Mouse (Mus musculus): ENCODE measurements around the gene Runx1.

Gene Runx1

GRCm38 (mm10) chr16:92697737-92698611 is 128.0 kb downstream of the Runx1 start:
- no peak for DNase-seq (ENCODE audit: low spot score in 2 of 2)

DNA sequence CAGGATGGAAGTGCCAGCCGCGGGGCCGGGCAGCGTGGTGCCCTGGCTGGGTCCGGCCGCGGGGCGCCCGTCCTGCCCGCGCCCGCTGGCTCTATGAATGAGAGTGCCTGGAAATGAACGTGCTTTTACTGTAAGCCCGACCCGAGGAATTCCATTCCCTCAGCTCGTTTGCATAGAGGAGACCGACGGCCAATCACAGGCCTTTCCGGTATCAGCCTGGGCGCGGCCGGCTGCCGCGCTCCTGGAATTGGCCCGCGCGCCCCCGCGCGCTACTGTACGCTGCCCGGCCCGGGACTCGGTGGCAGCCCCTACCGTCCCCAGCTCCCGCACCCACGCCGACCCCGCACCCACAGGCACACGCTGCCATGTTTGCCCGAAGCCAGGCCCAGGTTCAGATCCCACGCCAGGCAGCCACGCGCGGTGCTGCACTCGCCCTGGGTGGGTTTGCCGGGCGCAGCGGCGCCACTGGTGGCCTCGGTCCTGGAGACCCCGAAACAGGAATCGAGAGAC is 128.7 kb downstream of the Runx1 start:
- peak; percentile 76 to 83 for DNase-seq (ENCODE audit: low spot score in 2 of 2)

GRCm38 (mm10) chr16:92696411-92697015 is 129.4 kb downstream of the Runx1 start:
- DNase-seq (ENCODE audit: low spot score in 2 of 2), result peak in 1 of 2 experiments; percentile 45

DNA sequence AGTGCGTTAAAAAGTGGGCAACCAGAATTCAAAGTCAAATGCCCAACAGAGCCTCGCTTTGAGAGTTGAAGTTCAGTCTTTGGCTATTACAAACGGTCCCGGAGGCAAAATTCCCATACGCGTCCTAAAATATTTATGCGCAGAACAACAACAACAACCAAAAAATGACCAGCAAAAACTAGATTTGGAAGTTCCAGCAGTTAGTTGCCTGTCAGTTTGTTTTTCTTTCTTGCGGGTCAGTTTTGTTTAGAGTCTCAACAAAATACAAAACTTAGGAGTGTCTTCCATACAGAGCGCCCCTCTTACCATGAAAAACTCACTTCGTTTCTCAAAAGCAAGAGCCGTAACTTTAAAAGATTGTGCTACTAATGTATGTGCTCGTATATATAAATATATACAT is 130.0 kb downstream of the Runx1 start:
- DNase-seq (ENCODE audit: low spot score in 2 of 2), result no peak

DNA sequence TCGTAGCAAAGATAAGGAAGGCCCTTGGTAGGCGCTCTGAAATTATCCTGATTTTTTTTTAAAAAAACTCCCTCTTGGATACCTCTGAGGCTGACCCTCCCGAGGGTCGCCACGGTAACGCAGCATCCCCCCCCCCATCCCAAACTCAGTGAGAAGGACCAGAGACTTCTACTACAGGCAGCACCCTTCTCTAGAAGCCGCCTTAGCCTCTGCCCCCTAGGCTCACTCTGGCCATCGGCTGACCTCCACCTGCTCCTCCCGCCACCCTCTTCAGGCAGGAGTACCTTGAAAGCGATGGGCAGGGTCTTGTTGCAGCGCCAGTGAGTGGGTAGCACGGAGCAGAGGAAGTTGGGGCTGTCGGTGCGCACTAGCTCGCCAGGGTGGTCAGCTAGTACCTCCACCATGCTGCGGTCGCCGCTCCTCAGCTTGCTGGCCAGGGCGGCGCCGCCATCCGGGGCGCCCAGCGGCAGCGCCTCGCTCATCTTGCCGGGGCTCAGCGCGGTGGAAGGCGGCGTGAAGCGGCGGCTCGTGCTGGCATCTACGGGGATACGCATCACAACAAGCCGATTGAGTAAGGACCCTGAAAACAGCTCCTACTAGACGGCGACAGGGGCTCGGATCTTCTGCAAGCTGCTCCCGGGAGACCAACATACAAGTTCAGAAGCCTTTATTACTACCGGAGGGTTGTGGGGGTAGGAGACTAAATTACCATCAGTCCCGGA is 130.6 kb downstream of the Runx1 start:
- no peak for DNase-seq (ENCODE audit: low spot score in 2 of 2)

DNA sequence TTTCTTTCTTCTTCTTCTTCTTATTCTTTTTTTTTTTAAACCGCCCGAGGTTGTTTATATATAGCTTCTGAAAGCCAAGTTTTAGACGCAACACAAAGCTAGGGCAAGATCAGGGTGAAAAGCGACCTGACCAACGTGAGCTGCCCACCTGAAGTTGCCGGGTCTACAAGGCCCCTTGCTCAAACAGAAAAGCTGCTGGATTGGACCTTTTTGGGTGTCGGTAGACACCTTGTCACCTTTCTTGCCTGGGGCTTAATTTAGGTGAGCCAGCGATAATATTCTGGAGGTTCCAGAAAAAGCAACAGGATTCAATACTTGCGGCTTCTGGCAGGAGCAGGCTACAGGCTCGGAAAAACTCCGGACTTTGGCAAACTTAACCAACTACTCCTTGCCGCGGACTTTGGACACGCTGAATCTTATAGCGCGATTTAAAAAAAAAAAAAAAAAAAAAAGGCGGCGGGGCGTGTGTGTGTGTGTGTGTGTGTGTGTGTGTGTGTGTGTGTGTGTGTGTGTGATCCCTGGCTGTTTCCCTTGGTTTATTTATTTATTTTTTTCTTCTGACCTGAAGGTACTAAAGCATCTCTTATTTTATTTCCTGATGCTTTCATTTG is 131.3 kb downstream of the Runx1 start:
- DNase-seq (ENCODE audit: low spot score in 2 of 2), result no peak

- no peak for DNase-seq (ENCODE audit: low spot score in 2 of 2)
Observed at GRCm38 (mm10) chr16:92690759-92691158, 135.2 kb downstream of the Runx1 start.

GRCm38 (mm10) chr16:92688941-92689340 is 137.0 kb downstream of the Runx1 start:
- no peak for DNase-seq (ENCODE audit: low spot score in 2 of 2)

GRCm38 (mm10) chr16:92686978-92687377 is 139.0 kb downstream of the Runx1 start:
- DNase-seq (ENCODE audit: low spot score in 2 of 2), result peak in 1 of 2 experiments; percentile 31

- DNase-seq (ENCODE audit: low spot score in 2 of 2), result no peak
Observed at GRCm38 (mm10) chr16:92685766-92686315, 140.1 kb downstream of the Runx1 start.

DNA sequence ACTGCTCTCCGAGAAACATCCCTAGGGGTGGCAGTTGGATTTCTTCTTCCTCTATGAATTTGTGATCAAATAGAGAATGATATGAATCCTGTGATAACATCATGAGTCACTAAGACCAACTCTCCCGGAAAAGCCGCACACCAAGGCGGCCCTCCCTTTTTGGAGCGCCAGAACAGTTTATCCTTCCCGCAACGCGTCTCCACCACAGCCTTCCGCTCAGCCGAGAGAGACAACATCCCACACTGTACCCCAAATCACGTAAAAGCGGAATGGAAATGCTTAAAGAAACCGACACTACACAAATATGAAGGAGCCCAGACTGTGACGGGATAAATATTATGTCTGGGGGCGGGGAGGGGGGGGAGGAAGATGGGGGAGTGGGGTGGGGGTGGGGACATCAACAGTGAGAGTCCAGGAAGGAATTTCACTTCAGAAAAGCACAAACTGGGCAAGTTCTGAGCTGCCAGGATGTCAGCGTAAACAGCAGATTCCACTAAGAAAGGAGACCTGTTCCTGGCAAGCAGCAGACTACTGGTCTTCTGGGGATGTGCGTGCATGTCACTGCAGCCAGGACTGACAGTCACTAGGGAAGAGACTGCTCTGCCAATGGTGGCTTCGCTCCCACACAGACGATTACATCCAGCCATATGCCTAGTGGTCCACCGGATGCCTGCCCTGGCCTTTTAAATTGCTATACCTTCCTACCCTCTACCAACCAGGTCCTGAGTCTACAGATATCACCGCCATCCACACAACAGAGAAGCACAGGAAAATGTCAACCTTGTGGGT is 141.3 kb downstream of the Runx1 start:
- DNase-seq (ENCODE audit: low spot score in 2 of 2), result no peak

DNA sequence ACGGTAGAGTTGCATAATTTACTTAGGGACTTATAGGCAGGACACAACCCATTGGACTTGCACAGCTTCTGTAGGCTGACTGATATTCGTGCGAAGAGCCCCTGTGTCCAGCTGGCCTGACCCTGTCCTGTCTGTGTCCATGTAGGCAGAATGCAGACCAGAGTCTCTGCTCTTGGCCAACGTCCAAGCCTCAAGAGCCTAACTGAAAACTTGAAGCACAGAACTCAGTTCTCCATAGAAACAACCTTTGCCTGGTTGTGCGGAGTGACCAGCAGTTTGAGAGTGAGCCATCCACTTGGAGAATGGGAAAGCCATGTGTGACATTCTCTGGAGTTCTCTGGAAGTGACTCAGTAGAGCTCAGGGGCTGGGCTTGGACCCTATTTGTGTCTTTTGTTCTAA is 149.3 kb downstream of the Runx1 start:
- no peak for DNase-seq (ENCODE audit: low spot score in 2 of 2)

DNA sequence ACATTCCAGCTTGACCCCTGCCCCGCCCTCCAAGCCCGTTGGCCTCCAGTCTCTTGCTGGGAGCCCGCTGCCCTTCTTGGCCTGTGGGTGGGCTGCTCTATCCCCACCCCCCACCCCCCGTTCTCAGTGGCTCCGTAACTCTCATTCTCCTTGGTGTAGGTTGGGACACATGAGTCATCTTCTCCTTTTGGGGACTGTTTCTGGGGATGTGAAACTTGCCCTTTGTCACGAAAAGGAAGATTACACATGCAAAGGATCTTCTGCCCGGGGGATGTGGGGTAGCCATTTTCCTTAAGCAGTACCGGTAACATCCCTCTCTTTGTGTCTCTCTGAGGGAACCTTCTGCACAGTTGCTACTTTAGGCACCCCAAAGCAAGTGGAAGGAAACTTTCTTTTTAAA is 150.3 kb downstream of the Runx1 start:
- DNase-seq (ENCODE audit: low spot score in 2 of 2), result no peak

DNA sequence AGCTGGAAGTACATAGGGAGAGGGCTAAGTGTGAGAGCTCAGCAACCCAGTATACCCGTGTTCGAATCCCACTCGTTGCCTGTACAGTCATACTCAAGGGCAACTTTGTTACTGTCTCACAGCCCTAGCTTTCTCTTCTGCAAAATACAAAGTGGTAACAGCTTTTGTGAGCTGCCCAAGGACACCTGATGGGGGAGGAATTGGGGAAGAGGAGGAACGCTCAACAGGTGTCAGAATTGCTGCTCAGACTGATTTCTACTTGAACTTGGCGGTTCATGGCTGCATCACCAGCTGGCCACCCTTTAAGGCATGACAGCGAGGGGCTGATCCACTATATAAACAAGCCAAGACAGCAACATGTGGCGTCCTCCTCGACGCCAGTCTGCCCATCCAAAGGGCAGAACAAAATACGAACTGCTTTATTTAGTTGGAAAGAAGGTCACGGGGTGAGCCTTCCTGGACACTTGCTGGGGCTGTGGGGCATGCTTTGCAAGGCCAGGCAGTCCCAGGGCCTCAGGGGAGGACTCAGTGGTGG is 151.0 kb downstream of the Runx1 start:
- DNase-seq (ENCODE audit: low spot score in 2 of 2), result no peak

DNA sequence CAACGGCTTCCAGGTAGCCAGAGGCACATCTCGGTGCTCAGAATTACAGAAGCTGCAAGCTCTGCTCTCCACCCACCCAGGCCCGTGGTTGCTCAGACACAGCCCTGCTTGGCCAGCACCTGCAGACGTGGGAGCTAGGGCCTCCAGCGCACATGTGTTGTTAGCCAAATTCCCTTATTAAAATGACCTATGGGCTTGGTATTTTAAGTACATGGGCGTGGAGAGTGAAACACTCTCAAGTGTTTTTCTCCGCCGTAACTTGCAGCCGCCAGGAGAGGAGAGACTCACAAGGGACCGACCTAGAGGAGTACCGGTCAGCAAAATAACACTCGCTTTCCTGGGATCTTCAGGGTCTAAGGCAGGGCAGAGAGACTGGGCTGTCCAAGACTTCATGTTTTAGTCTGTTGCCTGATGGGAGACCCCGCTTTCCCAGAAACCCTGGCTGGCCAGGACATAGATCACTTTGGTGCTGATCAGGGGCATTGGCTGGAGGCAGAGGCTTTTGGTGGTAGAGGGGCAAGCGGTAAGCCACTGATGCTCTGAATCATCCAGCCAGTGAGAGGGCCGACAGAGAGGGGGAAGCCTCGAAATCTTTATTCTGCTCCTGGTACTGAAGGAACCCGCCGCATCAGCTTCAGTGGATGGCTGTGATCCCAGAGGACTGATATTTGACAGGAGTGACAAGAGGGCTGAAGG is 151.7 kb downstream of the Runx1 start:
- DNase-seq (ENCODE audit: low spot score in 2 of 2), result no peak

- no peak for DNase-seq (ENCODE audit: low spot score in 2 of 2)
Observed at GRCm38 (mm10) chr16:92668807-92669206, 157.1 kb downstream of the Runx1 start.

- no peak for DNase-seq (ENCODE audit: low spot score in 2 of 2)
Observed at GRCm38 (mm10) chr16:92661757-92662156, 164.2 kb downstream of the Runx1 start.

- no peak for DNase-seq (ENCODE audit: low spot score in 2 of 2)
Observed at GRCm38 (mm10) chr16:92656750-92657149, 169.2 kb downstream of the Runx1 start.

- DNase-seq (ENCODE audit: low spot score in 2 of 2), result no peak
Observed at GRCm38 (mm10) chr16:92654294-92654950, 171.5 kb downstream of the Runx1 start.
